Mouse (Mus musculus): Measurements from ENCODE around the gene Cdc14a. TPM values are rescaled to one million over a fixed set of nuclear protein-coding genes. Genes with fewer than 3 reads are reported as not detected.

The Cdc14a gene
- total RNA-seq, 2 experiments from 2014 or later = 20.6 to 23.8 TPM

DNA sequence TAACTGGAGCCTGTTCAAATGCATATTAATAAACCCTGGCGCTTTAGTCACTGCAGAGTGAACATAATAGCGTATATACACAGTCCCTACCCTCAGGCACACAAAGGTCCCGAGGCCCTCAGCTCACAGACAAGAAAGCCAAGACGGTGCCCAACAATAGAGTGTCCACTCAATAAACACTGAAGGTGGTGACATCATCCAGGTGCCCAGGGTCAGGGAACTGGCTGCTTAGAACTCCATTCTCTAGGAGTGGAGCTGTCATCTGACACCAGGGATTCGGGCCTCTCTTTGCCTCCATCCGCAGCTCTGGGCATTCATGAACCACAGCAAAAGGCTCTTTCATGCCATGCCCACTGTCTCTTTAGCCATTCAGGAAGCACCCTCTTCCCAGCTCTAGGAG lies 2.7 kb downstream of the Cdc14a start:
- intact Hi-C loops (cut with DNase I) = loop anchor here (5.0 kb wide), 2 partner anchors 79 to 86 kb away; partner anchors contain the start of gene Rtca
- DNase-seq = no peak

DNA sequence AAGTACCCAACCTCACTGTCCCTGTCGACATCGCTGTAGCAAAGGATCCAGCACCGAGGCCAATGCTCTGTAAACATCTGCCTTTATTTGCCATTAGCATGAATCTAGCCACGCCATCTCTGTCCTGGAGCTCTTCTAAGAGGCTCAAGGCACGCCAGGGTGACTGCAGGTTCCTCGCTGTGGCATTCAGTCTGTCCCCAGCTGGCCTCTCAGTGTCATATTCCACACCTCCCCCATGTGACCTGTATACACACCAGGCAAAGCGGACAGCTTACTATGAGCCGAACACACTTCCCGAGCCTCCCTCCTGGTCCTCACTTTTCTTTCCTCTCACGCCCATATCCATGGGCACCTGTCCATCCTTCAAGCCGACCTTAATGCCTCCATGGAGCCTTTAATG lies 4.0 kb downstream of the Cdc14a start:
- peak in 1 of 2 experiments; percentile 21 for DNase-seq
- intact Hi-C loops (cut with DNase I) = loop anchor here (5.0 kb wide), 2 partner anchors 77 to 88 kb away; partner anchors contain the start of gene Rtca

DNA sequence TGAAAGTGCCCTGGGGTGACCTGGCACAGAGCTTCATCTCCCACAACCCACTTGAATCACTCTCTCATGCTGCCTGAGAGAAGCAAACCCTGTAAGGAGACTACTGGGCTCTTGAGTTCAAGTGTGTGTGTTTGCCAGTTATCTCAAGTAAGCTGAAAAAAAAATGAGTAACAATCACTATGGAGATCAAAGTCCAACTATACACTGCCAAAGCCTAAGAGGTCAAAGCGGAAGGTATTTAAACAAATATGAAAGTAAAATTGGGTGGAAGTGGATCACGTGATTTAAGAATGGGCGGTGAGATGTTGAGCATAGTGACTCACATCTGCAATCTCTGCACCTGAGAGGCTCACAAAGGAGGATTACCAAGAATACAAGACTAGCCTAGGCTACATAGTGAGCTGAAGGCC lies 9.4 kb downstream of the Cdc14a start:
- intact Hi-C loops (cut with DNase I) = no loop called here
- DNase-seq = no peak

DNA sequence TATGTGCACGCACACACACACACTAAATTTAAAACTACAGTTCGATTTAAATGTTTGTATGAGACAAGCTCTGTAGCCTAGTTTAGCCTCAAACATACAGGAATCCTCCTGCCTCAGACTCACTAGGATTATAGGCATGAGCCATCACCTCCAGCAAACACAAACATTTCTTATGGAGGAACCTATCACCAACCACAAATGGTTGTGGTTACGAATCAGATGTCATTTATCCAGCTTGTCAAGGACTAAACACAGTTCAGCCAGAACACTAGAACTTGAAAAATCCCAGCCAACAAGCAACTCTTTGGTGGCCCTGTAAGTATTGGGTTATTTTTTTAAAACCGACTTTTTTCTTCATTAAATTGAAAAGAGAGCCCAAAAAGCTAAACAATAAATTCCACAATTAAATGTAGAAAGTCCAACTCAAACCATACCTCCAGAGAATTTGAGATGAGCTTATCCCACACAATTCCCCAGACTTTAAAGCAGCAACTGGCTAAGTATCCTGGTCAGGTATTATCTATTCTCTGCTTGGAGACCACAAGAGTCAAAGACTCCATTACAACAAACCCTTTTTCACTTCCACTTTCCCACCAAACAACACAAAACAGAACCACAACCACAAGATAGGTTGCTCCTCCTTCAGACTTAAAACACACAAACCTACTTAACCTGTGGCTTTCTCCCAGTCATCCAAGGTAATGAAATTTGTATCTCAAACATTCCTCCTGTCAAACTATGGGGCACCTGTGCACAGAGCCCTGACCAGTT lies 10.7 kb downstream of the Cdc14a start:
- DNase-seq = no peak
- intact Hi-C loops (cut with DNase I) = no loop called here

DNA sequence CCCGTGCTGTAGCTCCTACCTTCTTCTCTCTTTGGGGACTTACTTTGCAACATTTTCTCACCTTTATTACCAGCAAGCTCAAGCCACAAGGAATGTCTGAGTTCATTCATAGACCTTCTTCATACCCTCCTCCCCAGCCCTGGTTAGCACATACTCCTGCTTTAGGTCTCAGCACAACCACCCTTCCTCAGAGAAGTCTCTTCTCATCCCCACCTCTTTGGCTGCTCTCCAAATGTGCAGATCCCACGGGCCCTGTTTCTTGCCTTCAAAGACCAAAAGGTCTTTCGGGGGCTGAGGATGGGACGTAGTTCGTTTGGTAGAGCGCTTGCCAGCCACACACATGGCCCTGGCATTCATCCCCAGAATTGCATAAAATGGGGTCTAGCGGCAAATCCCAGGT lies 13.8 kb downstream of the Cdc14a start:
- no peak for DNase-seq
- intact Hi-C loops (cut with DNase I) = no loop called here

DNA sequence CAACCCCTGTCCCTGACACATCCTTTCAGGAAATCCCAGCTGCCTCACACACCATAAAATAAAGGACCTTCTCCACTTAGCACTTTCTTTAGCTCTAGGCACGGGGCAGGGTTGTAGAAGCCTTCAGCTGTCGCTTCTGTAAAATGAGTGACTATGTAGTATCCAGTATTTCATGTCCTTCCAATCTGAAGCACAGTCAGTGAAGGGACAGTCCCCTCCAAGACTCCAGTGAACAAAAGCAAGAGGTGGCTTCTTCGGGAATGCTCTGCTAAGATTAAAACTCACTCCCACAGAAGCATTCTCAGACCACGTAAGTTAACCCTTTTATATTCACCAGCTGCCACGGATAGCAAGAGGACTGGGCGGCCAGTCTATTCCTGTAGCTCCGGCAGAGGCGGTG lies 14.3 kb downstream of the Cdc14a start:
- intact Hi-C loops (cut with DNase I) = no loop called here
- no peak for DNase-seq

DNA sequence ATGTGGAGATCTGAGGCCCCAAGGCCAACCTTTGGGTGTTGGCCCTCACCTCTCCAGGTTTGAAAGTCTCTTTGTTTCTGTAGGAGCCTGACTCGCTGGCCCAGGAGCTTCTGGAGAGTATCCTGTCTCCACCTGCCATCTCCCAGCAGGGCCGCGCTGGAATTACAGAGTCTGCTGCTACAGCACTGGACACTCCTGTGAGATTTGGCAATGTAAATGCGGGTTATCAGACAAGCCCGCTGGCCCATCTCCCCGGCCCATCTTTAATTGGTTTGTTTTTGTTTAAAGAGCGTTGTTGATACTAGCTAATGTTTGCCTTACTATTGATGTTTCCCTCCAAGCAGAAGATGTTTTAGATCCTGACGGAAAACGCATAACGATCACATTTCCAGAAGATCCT lies 15.0 kb downstream of the Cdc14a start:
- intact Hi-C loops (cut with DNase I) = no loop called here

DNA sequence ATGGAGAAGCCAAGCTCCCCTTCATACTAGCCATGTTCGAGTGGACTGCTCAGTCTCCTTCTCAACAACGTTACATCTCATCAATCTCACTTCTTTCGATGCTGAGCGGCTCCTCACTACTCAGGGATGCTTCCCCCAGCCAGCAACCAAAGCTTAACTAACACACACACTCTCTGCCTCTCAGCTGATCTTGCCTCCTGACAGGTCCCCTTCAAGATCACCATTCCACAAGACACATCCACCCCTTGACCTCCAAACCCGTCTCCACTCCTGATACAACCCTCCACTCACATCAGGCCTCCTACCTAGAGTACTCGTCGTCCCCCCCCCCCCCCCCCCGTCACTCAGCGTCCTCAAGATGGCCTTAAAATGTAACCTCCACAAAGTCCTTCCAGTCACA lies 18.3 kb downstream of the Cdc14a start:
- no peak for DNase-seq
- intact Hi-C loops (cut with DNase I) = no loop called here

More for the DNA sequence above, 15.0 kb downstream of the Cdc14a start:
- no peak for DNase-seq

DNA sequence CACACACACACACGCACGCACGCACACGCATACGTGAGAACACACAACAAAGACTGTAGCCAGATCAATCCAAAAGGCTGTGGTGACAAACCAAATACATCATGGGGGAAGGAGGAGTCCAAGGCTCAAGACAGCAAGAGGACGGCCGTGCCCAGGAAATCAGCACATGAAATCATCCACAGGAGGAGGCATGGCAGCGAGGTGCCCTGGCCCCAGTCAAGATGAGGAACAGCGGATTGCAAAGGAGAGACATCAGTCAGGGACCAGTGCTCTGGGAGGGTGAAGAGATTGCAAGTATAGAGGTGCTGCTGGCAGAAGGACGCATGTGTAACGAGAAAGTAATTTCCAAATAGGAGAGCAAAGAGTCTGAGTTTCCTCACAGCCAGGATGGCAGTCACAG lies 22.4 kb downstream of the Cdc14a start:
- intact Hi-C loops (cut with DNase I) = no loop called here
- DNase-seq = no peak

DNA sequence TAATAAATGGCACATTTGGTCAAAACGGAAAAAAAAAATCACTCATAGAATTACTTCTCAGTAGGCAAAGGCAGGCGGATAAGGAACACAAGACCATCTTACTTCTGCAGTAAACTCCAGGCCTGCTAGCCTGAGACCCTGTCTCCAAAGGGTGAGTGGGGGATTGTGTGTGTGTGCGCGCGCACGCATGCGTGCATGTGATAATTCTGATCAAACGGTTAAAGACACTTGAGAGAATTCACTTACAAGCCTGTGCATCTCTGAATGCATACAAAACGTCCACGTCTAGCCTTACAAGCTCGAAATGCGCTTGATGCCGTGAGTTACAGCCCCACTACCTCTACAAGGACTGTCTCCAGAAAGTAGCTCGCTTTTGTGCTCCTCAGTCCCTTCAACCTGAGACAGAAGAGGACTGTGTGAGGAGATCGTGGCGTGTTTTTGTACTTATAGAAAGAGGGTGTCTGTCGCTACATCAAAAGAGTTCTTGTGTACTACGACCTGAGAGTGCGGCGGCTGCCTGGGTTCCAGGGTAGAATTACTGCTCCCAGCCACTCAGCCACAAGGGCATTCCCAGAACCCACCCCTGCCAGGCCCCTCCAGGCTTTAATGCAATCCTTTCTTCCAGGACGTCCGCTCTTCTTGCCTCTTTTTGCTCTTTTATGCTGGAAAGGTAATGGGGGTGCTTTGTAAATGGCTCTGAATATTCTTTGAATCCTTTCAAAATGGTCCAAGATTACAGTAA lies 24.3 kb downstream of the Cdc14a start:
- intact Hi-C loops (cut with DNase I) = loop anchor here (5.0 kb wide), 1 partner anchor 47 kb away; no protein-coding TSS in a partner anchor
- no peak for DNase-seq

DNA sequence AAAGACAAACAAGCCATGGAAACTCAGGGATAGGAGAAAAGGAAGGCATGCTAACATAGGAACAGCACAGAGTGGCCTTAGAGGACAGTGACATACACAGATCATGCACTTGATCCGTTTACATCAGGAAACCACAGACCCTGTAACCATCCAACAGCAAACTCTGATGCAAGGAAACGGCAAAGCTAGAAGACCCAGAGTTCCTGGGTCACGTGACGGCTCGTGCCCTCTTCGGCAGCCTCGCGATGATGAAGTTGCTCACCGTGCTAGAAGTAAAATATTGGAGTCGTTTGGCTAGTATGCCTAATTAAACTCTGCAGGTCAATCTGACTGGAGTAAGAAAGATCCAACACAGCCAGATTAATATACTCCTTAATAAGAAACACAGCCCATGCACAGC lies 25.3 kb downstream of the Cdc14a start:
- no peak for DNase-seq
- intact Hi-C loops (cut with DNase I) = loop anchor here (5.0 kb wide), 1 partner anchor 46 kb away; no protein-coding TSS in a partner anchor

DNA sequence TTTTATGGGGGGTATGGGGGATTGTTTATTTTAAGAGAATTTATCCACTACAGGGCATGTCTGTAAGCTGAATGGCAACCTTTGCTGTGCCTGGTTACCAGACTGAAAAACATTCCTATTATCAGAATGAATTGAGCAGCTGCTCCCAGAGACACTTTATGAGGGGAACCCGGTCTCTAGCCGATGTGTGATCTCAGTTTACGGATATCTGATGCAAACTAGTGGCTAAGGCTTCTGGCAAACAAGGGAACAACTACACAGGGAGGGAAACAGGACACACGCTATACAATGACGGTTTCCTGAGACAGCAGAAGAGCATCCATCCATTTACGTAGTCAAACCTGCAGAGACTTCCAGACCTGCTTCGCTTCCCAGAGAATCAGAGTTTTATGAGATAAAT lies 25.9 kb downstream of the Cdc14a start:
- intact Hi-C loops (cut with DNase I) = loop anchor here (2.0 to 5.0 kb wide), 2 partner anchors 25 to 46 kb away; no protein-coding TSS in a partner anchor
- DNase-seq = no peak

DNA sequence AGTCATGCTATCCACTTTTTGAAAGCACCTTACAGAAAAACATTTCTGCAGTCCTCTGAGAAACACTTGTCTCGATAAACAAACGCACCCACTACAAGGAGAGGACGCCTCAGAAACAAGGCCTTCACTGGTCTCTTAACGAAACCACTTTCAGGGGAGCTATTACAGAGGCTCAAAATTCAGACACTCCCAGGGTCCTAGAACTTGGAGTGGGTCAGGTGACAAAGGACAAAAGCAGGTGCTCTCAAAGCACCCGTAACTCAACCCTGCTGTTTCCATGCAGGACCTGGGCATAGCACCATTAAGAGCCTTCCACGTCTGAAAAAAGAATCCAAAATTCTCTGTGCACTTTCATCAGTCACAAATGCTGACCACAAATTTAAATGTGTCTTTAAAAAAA lies 26.5 kb downstream of the Cdc14a start:
- intact Hi-C loops (cut with DNase I) = loop anchor here (2.0 to 5.0 kb wide), 2 partner anchors 25 to 45 kb away; no protein-coding TSS in a partner anchor
- DNase-seq = no peak

DNA sequence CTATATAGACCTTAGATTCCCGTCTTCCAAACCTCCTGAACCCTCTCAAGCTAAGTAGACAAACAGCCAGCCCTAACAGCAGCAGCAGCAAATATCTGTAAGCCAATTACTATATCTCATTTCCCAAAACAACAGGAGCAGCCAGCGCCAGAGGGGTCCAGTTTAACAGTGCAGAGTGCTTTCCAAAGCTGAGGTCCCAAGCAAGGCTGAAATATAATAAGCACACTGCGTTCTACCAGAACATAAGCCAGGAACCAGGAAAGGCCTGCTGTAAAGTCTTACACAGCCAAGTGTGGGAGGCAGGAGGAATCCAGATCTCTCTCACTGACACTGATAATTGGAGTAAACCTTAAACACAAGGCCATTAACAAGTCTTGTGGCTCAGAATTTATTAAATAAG lies 27.3 kb downstream of the Cdc14a start:
- intact Hi-C loops (cut with DNase I) = loop anchor here (2.0 to 5.0 kb wide), 2 partner anchors 26 to 44 kb away; no protein-coding TSS in a partner anchor
- peak in 1 of 2 experiments; percentile 30 for DNase-seq

DNA sequence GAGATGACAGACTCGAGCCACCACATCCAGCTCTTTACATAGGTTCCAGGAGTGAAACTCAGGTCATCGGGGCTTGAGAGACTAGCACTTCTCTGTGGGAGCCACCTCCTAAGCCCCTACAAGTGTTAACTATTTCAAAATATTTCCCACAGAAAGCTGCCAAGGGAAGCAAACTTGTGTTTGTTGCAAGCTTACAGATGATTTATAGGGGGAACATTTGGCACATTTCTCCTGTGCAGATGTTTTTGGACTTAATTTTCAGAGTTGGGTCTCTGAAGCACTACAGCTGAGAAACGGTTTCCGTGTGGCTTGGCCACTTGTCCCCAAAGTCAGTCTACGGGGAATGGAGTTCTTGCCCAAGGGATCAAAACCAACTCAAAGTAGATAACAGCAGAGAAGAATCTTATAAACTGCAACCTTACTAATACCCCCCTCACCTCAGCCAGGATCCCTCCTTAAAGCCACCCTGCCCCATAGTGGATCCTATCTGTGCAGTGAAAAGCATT lies 28.9 kb downstream of the Cdc14a start:
- intact Hi-C loops (cut with DNase I) = loop anchor here (5.0 kb wide), 1 partner anchor 43 kb away; no protein-coding TSS in a partner anchor
- DNase-seq = no peak

DNA sequence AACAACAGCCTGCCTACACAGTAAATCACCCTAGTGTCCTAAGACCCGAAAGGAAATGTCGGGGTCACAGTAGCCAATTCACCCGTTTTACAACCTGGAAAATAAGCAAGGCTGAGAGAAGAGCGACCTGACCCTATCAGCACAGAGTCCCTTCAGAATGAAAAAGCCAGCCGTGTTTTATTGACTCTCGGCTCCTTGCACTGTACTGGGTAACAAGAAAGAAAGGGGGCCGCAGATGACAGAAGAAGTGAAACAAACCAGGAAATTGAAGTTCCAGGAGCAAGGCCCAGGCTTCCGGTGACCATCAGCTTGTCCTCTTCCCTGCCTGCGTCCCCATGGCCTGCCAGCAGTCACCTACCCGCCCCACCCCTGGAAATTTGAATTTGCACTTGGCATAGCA lies 32.4 kb downstream of the Cdc14a start:
- intact Hi-C loops (cut with DNase I) = no loop called here
- no peak for DNase-seq

DNA sequence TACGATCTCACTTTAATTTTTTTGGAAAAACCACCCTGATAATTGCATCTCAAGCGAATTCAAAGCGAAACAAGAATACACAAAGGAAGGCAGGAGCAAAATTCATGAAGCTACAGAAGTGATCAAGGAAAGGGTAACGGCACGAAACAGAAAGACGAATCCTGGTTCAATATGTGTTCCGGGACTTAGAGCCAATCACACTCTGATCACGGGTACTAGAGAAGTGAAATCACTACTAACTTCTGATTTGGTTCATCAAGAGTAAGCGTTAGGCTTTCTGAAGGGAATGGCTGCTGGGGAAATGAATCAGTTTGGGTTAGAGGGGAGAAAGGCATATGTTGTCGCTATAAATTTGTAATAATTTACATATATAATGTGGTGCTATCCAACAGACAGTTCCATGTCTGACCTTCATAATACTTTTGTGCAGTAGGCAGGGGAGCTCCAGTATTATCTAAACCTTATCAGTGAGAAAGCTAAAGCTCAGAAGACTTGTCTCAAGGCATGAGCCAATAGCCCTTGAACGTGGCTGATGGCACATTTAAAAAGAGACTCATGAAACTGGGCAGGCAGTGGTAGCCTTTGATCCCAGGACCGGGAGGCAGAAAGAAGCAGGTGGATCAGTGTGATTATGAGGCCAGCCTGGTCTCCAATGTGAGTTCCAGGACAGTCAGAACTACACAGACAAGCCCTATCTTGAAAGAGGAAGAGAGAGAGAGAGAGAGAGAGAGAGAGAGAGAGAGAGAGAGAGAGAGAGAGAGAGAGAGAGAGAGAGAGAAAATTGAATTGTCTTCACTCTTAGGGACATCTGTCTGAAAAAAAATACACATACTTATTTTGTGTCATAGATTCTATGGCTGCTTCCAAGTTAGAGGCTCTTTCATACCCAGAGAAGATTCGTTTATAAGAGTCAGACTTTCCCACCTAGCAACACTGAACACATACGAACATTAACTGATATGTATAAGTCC lies 34.0 kb downstream of the Cdc14a start:
- no peak for DNase-seq
- intact Hi-C loops (cut with DNase I) = no loop called here

DNA sequence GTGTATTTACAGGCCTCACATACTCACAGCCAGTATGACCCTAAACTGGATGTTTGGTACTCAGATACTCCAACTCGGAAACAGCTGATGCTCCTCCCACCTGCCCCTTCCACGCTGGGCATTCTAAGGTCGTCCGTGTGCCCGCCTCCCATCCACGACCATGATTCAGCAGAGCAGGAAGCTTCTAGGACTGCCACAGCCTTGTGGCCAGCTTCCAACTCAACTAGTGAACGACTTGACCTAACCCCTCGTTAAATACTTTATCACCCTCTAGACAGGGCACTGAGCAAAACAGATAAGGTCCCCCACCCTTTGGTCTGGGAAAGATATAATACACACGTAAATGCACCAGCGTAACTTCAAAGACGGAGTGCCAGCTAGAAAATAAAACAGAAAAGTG lies 35.0 kb downstream of the Cdc14a start:
- intact Hi-C loops (cut with DNase I) = no loop called here
- DNase-seq = no peak

DNA sequence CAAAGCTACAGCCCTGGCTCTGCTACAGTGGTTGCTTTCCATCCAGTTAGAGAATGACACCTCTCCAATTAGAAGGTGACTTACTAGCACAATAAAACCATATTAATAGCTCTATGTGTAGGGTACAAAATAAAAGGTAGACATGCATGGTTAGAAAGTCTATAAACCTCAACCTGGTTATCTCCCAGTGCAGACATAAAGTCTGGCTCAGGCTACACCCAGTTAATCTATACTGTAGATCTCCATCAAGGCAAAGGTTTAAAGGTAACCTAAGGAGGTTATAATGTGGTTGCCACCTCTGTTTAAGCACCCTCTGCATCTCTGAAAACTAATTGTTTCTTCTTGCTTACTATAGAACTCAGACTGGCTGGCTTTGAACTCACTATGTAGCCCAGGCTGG lies 36.9 kb downstream of the Cdc14a start:
- DNase-seq = no peak
- intact Hi-C loops (cut with DNase I) = no loop called here

DNA sequence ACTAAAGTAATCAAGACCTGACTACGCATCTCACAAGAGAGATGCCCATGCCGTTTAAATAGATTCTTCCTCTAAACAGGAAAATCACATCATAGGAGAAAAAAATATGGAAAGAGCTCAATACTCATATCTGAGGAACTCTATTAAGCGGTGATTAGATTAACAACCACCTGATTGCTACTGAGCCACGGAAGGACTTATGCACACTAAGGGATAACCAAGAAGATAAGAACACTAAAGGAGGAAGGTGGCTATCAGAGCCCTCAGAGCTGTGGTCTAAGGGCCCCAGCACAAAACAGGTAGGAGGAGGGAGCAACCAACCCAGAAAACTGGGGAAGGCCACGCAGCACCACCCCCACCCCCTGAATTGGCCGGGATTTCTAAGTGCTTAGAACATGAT lies 37.5 kb downstream of the Cdc14a start:
- DNase-seq = no peak
- intact Hi-C loops (cut with DNase I) = no loop called here

Data from gastrocnemius, postnatal 36 days (tissue).